ENCODE assay signal across 1 mouse cellular context in the genomic region with DNA sequence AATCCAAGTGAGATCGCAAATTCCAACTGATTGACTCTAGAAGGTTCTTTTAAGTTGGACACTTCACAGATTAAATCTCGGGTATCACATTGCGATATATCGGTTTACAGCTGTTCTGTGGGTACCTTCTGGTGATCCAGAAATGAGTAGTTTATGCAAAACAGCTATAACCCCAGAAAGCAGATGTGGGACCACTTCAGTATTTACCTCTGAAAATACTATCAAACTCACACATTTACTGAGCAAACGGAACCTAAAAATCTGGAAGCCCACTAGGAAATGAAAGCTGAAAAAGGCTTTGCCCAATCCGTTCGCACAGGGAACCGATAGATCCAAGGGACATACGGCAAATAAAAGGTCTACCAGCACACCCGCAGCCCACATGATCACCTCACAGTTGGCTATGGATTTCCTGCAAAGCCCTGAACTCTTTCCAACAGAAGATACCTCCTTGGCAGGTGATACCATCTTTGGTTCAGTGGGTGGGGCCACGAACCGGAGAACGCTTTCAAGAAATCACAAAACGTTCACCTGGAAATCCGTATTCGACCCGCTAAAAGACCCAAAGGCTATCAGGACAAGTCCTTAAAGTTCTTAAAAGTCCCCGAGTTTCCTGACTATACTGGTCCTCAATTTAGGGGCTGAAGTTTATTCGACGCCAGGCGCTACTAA.
TF ChIP-seq lines count a peak whose summit lies in the region.

No protein-coding gene starts in this region.

TF ChIP-seq in ES-E14, 5 proteins besides CTCF, POLR2A, EP300 and RAD21:
- TF ChIP-seq HCFC1 (IDR thresholded peaks at IDR 0.05; ENCODE audit: borderline replicate concordance, insufficient read depth, low read length) (no peak), ZNF384 (IDR thresholded peaks at IDR 0.05; ENCODE audit: low read depth, low read length) (no peak), CHD2 (IDR thresholded peaks at IDR 0.05; ENCODE audit: low read depth, low read length) (no peak), MAFK (IDR thresholded peaks at IDR 0.05; ENCODE audit: insufficient read depth, low read depth, low read length) (no peak)
TF ChIP-seq in ES-E14: peak in this region for 0.
